Comparison of ENCODE assay signal across 7 mouse cellular contexts in genomic region chr11:73199230-73199712, GRCm38 (mm10). TPM values are rescaled to one million over a fixed set of nuclear protein-coding genes. Genes with fewer than 3 reads are reported as not detected.
A peak's percentile ranks its signal among the peaks of the same experiment; 100 is the strongest.
DNase-seq lines count a peak whose midpoint lies in the region; ATAC-seq lines count a peak whose summit lies in the region.

Gene Shpk, plus strand, starts transcription at chr11:73199460.

- peaks cover 20% of the 10 kb centered on the region for H3K4me1 ChIP-seq in embryonic facial prominence, embryonic 10.5 days
- peaks cover 17% of the 10 kb centered on the region for H3K4me1 ChIP-seq in limb, embryonic 10.5 days
- H3K4me1 ChIP-seq in midbrain, embryonic 13.5 days (replicated peaks) = peaks cover 28% of the 10 kb centered on the region

- peak within 1 kb of the TSS; percentile 74 for H3K27ac ChIP-seq in embryonic facial prominence, embryonic 10.5 days (replicated peaks)
- H3K27ac ChIP-seq in limb, embryonic 10.5 days = peak within 1 kb of the TSS; percentile 63; the same call in 1 of the 2 replicates
- peak within 1 kb of the TSS; percentile 56; the same call in 1 of the 2 replicates for H3K27ac ChIP-seq in midbrain, embryonic 13.5 days

- peak within 1 kb of the TSS; percentile 84 for H3K9ac ChIP-seq in midbrain, embryonic 13.5 days (replicated peaks)

- peak; percentile 94 for DNase-seq in adrenal gland, postnatal 10 days
- DNase-seq in embryonic facial prominence, embryonic 10.5 days (ENCODE audit: low spot score) = peak; percentile 94
- peak; percentile 97 for DNase-seq in kidney, adult 11 months
- DNase-seq in limb, embryonic 10.5 days (ENCODE audit: low spot score) = peak; percentile 90
- peak; percentile 89 for DNase-seq in spleen, adult 12 weeks (ENCODE audit: low spot score)

- ATAC-seq in granulocyte monocyte progenitor cell, adult 5-6 weeks (replicated peaks; ENCODE audit: poor library complexity, severe bottlenecking) = peak; percentile 91
- ATAC-seq in midbrain, embryonic 13.5 days = peak; percentile 97

- under 1% methylated on average over 32 of the region's 32 CpGs for WGBS in embryonic facial prominence, embryonic 10.5 days
- under 1% methylated on average over 32 of the region's 32 CpGs for WGBS in limb, embryonic 10.5 days
- WGBS in midbrain, embryonic 13.5 days = under 1% methylated on average over 32 of the region's 32 CpGs

- H3K36me3 ChIP-seq in embryonic facial prominence, embryonic 10.5 days (replicated peaks) = peaks cover 10% of the 10 kb centered on the region; the same call in 1 of the 2 replicates
- H3K36me3 ChIP-seq in limb, embryonic 10.5 days = 0 out of 2 replicates have a peak, but pooled peaks cover 5% of the 10 kb centered on the region
- H3K36me3 ChIP-seq in midbrain, embryonic 13.5 days = peaks cover 10% of the 10 kb centered on the region

- H3K9me3 ChIP-seq in embryonic facial prominence, embryonic 10.5 days = no peaks in the 10 kb centered on the region
- H3K9me3 ChIP-seq in limb, embryonic 10.5 days (replicated peaks) = no peaks in the 10 kb centered on the region
- no peaks in the 10 kb centered on the region for H3K9me3 ChIP-seq in midbrain, embryonic 13.5 days

- H3K27me3 ChIP-seq in embryonic facial prominence, embryonic 10.5 days (replicated peaks; ENCODE audit: low read depth, poor library complexity, severe bottlenecking) = no peaks in the 10 kb centered on the region; the same call in 1 of the 2 replicates
- H3K27me3 ChIP-seq in limb, embryonic 10.5 days (ENCODE audit: low read depth, poor library complexity, severe bottlenecking) = no peaks in the 10 kb centered on the region; the same call in 1 of the 2 replicates
- H3K27me3 ChIP-seq in midbrain, embryonic 13.5 days = no peaks in the 10 kb centered on the region

- H3K4me2 ChIP-seq in midbrain, embryonic 13.5 days (replicated peaks) = peak within 1 kb of the TSS; percentile 91

- peak within 1 kb of the TSS; percentile 76 for H3K4me3 ChIP-seq in embryonic facial prominence, embryonic 10.5 days
- peak within 1 kb of the TSS; percentile 67 for H3K4me3 ChIP-seq in limb, embryonic 10.5 days
- peak within 1 kb of the TSS; percentile 74 for H3K4me3 ChIP-seq in midbrain, embryonic 13.5 days (replicated peaks)

RNA-seq across cellular contexts. Expression of gene Shpk, which starts in this region (rescaled TPM):
- 1 to 10 TPM; 9.4 to 9.6 TPM for total RNA-seq in adrenal gland, postnatal 10 days (2021)
- polyA plus RNA-seq in embryonic facial prominence, embryonic 10.5 days (2016; fragmentation: Nextera tagmentation; extraction: Ambion mirVana) = 0.49 and 0.86 TPM in 2 replicates
- total RNA-seq in granulocyte monocyte progenitor cell, adult 5-6 weeks (2014; fragmentation: Nextera tagmentation) = 1.8 and 1.9 TPM in 2 replicates
- 1.8 and 3.1 TPM in 2 replicates for total RNA-seq in granulocyte monocyte progenitor cell, adult 5-6 weeks (2017)
- 0.56 and 1.3 TPM in 2 replicates for polyA plus RNA-seq in limb, embryonic 10.5 days (2016; fragmentation: Nextera tagmentation; extraction: Ambion mirVana)
- polyA plus RNA-seq in midbrain, embryonic 13.5 days (2015; fragmentation: Nextera tagmentation; extraction: Ambion mirVana) = 1.7 and 1.8 TPM in 2 replicates

Comparison
In these comparisons a context has a peak if more than half of its experiments do, and no peak if none do; other contexts are left out.
1. Peak in every context shown above with its lines: DNase-seq, ATAC-seq, H3K4me3 ChIP-seq and H3K27ac ChIP-seq.
2. Peak in DNase-seq, H3K4me3 ChIP-seq and H3K27ac ChIP-seq in embryonic facial prominence, embryonic 10.5 days; RNA of the gene not detected or under 1 TPM.